ENCODE assay signal across 8 mouse cellular contexts in the genomic region with DNA sequence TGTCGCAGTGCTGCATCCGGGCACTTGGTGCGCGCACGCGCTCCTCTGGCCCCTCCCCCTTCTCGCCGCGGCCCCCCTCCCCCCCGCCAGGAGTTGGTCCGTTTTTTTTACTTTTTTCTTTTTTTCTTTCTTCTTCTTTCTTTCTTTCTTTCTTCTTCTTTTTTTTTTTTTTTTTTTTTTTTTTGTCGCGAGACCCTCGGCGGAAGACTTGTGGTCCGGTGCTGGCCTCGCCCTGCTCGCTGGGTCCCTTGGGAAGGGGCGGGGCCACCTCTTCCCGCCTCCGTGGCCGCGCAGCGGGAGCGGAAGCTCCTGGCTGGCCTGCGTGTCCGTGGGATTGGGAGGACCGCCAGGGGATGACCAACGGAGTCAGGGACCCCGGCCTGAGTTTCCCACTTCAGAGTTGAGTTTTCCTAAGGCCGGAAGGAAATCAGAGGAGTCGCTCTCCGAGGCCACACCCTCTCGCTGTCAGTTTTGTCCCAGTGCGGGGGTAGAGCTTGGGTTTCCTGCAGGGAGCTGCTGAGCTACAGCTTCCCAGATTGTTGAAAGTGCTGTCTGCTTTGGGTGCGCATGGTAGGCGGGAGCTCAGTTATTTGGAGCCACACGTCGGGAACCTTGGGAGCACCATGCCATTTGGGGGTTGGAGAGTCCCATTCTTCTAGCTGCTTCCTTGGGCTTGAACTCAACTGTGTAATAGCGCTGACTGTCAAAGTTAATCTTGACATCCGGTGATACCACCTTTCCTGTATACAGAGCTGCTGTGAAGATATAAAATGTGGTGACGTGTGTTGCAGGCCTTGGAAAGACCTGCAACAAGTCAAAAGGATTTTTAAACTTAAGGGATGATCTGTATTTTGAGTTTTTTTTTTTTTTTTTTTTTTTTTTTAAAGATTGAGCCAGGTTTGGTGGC. TPM values are rescaled to one million over a fixed set of nuclear protein-coding genes. Genes with fewer than 3 reads are reported as not detected.
DNase-seq lines count a peak whose midpoint lies in the region; ATAC-seq lines count a peak whose summit lies in the region.

No protein-coding gene starts in this region.

- peaks cover 16% of the 10 kb centered on the region for H3K4me1 ChIP-seq in lung, embryonic 16.5 days (replicated peaks; ENCODE audit: control insufficient read depth, insufficient read depth, low read length)

- peaks cover 29% of the 10 kb centered on the region for H3K36me3 ChIP-seq in lung, embryonic 16.5 days (ENCODE audit: control insufficient read depth, insufficient read depth, low read length)

- DNase-seq in MN1 (ENCODE audit: low spot score), result peak; percentile 84
- peak; percentile 69 for DNase-seq in cerebellum, adult 8-10 months
- peak; percentile 76 for DNase-seq in forelimb bud, embryonic 11.5 days (ENCODE audit: low read depth, low spot score)
- peak; percentile 88 for DNase-seq in heart, postnatal 4 days
- DNase-seq in layer of hippocampus, postnatal 10 days (ENCODE audit: low spot score in 2 of 2), result peak; percentile 71 to 77
- peak; percentile 60 for DNase-seq in ovary, postnatal 14 days (ENCODE audit: low spot score)
- DNase-seq in thymus, postnatal 14 days, result peak; percentile 72

- no peaks in the 10 kb centered on the region for H3K27me3 ChIP-seq in lung, embryonic 16.5 days (ENCODE audit: control insufficient read depth, insufficient read depth, low read depth, low read length)

- H3K9me3 ChIP-seq in lung, embryonic 16.5 days (ENCODE audit: control insufficient read depth, low read length), result no peaks in the 10 kb centered on the region

- under 1% methylated on average over 39 of the region's 42 CpGs for whole genome bisulfite sequencing in lung, embryonic 16.5 days

- peak overlapping the region; percentile 98 for H3K9ac ChIP-seq in lung, embryonic 16.5 days (ENCODE audit: low read length)

- peak overlapping the region; percentile 97 for H3K4me3 ChIP-seq in lung, embryonic 16.5 days (ENCODE audit: low read length)

- H3K27ac ChIP-seq in lung, embryonic 16.5 days (ENCODE audit: low read length), result peak overlapping the region; percentile 98

- peak overlapping the region; percentile 73 for H3K4me2 ChIP-seq in lung, embryonic 16.5 days (ENCODE audit: low read depth, low read length)

- peak; percentile 54 for ATAC-seq in lung, embryonic 16.5 days (ENCODE audit: low read depth)

RNA-seq across cellular contexts. Expression of gene Fus, which starts 0.9 kb away (rescaled TPM):
- 100 to 1,000 TPM; 402 to 429 TPM for total RNA-seq in heart, postnatal 4 days (2021)
- 100 to 1,000 TPM; 423 to 445 TPM for total RNA-seq in layer of hippocampus, postnatal 10 days (2021)
- polyA plus RNA-seq in lung, embryonic 16.5 days (2015; fragmentation: Nextera tagmentation; extraction: Ambion mirVana), result 299 and 328 TPM in 2 replicates

RNA-seq across cellular contexts. Expression of gene Prss36, which starts 21.6 kb away (rescaled TPM):
- 1 to 10 TPM; 4.0 to 4.8 TPM for total RNA-seq in heart, postnatal 4 days (2021)
- total RNA-seq in layer of hippocampus, postnatal 10 days (2021), result 10 to 100 TPM; 15.0 to 17.0 TPM
- 12.3 and 12.4 TPM in 2 replicates for polyA plus RNA-seq in lung, embryonic 16.5 days (2015; fragmentation: Nextera tagmentation; extraction: Ambion mirVana)

RNA-seq across cellular contexts. Expression of gene Pycard, which starts 25.5 kb away (rescaled TPM):
- 10 to 100 TPM; 28.1 to 31.9 TPM for total RNA-seq in heart, postnatal 4 days (2021)
- total RNA-seq in layer of hippocampus, postnatal 10 days (2021), result 1 to 10 TPM; 3.2 to 4.5 TPM
- polyA plus RNA-seq in lung, embryonic 16.5 days (2015; fragmentation: Nextera tagmentation; extraction: Ambion mirVana), result 37.6 and 51.2 TPM in 2 replicates

RNA-seq across cellular contexts. Expression of gene Trim72, which starts 35.6 kb away (rescaled TPM):
- total RNA-seq in heart, postnatal 4 days (2021), result 10 to 100 TPM; 66.9 to 69.8 TPM
- under 1 TPM; 0.40 to 0.55 TPM for total RNA-seq in layer of hippocampus, postnatal 10 days (2021)
- polyA plus RNA-seq in lung, embryonic 16.5 days (2015; fragmentation: Nextera tagmentation; extraction: Ambion mirVana), result 0.28 and 0.63 TPM in 2 replicates

RNA-seq across cellular contexts. Expression of gene Prss8, which starts 38.3 kb away (rescaled TPM):
- total RNA-seq in heart, postnatal 4 days (2021), result not detected
- 1 to 10 TPM; 1.7 to 1.8 TPM for total RNA-seq in layer of hippocampus, postnatal 10 days (2021)
- polyA plus RNA-seq in lung, embryonic 16.5 days (2015; fragmentation: Nextera tagmentation; extraction: Ambion mirVana), result 101 and 108 TPM in 2 replicates

Comparison
In these comparisons a context has a peak if more than half of its experiments do, and no peak if none do; other contexts are left out.
1. Peak in every context shown above with its lines: DNase-seq, ATAC-seq, H3K4me3 ChIP-seq and H3K27ac ChIP-seq.
2. RNA of gene Pycard, which starts 25.5 kb away (total RNA-seq): 28.1 to 31.9 TPM in heart, postnatal 4 days; 3.2 to 4.5 TPM in layer of hippocampus, postnatal 10 days; every median in the first group is over 4 times any median in the second.